Mouse (Mus musculus): ENCODE data around the gene Olfr850.

Gene Olfr850

DNA sequence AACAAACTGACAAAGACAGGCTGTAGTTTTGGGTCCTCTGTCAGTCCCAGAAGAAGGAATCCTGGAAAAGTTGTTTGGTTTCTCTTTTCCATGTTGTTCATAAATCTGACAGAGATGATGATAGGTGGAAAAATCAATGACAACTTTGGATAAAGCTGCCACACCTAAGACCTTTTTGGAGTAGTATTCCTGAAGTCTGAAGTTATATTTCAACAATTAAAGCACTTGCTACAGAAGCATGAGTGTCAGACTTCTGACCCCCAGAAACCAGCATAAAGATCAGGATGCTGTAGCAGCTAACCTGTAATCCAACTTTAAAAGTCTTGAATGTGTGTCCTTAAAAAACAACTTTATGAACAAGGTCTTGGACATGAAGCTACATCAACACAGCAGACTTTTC, at the start of gene Olfr850:
Gene Olfr850 (minus strand): TSS at position 101 of the 400 bp plus-strand sequence.
- DNase-seq (ENCODE audit: low read depth, low spot score): no peak

DNA sequence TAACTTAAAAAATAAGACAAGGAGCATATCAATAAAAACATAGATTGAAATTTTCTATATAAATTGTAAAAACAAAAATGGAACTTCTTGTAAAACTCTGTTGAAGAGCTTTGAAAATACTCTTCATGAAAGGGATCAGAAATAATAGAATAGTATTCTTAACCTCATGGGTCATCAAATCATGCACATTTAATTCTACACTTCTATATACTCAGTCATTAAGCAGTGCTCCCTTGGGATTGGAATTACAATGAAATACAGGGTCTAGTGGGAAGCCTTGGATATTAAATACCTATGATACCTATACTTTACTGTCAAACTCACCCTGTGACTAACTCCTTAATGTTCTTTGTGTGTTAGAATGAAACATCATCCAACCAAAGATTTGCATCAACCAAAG, 14.9 kb upstream of the Olfr850 start, which contains the start of gene Olfr851:
Gene Olfr851 (plus strand): TSS at position 301 of the 400 bp plus-strand sequence.
- DNase-seq (ENCODE audit: low read depth, low spot score): no peak

DNA sequence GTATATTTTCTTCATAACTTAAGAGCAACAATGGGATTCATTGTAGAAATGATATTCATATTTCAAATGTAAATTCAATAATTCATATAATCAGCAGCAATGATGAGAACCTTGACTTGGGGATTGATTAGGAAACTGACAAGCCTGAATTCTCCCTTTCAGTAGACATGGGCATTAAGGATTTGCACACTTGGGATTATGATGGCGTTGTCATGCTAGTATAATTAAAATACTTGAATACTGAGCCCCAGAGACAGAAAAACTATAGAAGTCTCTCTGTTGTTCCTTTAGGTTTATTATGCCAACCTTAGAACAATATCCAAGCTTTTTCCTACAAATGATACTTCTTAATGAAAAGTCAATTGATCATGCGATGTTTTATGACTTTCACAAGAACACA, 38.1 kb downstream of the Olfr850 start, which contains the start of gene Olfr849:
Gene Olfr849 (plus strand): TSS at position 301 of the 400 bp plus-strand sequence.
- no peak for DNase-seq (ENCODE audit: low read depth, low spot score)

All from 3T3-L1 (cell line).